Mouse (Mus musculus) adrenal gland, adult 8-10 months (tissue): Measurements from ENCODE around the gene Gtf3c1. TPM values are rescaled to one million over a fixed set of nuclear protein-coding genes. Genes with fewer than 3 reads are reported as not detected.
"Not testable (repeated sequence)": the region's sequence is repeated elsewhere in the genome, so short reads cannot be mapped to it uniquely, and the experiment has no call there.

Experiments used
- DNase-seq: peaks from one replicate; pipeline ENCODE4 v3.0.0; 2022
- total RNA-seq, 4 experiments: library from RNA; stranded (reverse); gene quantifications; 2 replicates each; pipeline ENCODE4 v1.2.4; 2022

Gtf3c1 gene
- 10 to 100 TPM; 72.8 to 86.8 (median 78.4) TPM for total RNA-seq

DNA sequence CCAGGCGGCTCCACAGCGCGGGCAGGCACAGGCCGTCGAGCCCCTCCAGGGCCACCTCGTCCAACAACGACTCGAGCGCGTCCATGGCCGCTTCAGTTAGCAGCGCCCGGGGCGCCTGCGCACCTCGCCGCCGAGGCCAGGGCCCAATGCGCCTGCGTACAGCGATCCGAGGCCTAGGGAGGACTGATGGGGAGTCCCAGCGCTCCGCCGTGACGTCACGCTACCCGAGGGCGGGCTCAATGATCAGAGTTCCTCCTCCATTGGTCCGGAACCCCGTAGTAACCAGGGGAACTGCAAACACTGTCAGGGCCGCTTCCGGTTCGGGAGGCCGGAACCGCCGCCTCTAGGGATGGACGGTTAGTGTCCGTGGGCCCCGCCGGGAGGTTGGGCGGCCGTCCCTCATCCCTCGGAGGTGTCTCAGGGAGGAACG is at the start of gene Gtf3c1, which contains the start of gene D430042O09Rik:
TSS of gene Gtf3c1 (minus strand) at position 188 of the 430 bp plus-strand sequence.
TSS of gene D430042O09Rik (plus strand) at position 296 of the 430 bp plus-strand sequence.
- DNase-seq: peak; percentile 100

DNA sequence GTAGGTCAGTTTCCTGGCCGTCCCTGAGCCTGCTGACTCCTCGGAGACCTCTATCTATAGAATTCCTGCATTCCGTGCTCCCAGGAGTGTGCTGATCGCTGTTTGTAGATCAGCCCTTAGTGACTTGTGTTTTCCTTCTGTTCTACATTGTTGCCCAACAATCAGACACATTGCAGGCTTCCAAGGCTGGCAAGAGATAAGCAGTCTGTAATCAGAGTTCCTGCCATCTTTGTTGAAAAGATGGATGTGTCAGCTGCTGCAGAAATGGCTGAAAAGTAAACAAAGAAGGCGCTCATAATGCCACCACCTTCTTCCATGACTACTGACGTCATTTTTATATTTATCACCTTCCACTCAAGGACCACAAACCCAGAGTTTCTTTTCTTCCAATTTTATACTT is 49.2 kb upstream of the Gtf3c1 start:
- no peak for DNase-seq

DNA sequence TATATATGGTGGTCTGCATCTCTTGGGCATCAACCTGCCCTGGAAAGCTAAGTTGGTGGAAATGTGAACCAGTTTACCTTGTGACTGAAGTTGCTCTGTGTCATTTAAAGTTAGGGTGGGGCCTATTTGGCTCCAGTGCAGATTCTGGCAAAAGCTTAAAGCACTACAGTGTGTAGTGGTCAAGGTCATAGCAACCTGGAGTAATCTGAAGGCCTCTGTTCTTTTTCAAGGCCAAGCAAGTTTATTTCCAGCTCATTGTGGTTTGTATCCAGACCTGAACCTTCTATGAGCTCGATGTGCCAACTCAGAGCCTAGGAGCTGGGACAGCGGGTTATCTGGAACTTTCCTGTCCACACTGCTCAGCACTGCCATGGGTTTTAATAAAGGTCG is 45.7 kb upstream of the Gtf3c1 start:
- DNase-seq: no peak

DNA sequence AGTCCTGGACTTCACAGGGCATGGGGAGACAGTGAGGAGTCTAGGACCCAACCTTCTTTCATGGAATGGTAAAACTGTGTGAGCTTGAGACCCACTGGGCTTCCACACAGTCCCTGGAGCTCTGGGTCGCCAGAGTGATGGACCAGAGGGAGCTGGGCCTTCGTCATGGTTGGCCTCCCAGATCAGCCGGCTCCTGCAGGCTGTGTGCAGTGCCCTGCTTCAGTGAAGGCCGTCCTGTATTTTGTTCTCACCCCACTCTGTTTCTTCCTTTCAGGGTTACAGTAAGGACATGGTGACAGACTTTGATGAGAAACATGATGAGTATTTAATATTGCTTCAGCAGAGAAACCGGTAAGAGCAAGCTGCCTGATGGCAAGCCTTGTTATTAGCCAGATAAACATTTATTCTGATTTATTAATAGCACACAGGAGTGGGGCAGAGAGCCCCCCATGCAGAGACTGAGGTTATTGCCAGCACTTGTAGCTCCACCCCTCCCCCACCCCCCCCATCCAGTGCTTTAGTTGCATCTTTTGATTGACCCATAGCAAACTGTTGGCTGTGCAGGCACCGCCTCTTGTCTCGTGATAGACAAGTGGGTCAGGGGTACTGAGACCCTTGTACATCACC is 45.2 kb upstream of the Gtf3c1 start:
- DNase-seq: peak; percentile 61

DNA sequence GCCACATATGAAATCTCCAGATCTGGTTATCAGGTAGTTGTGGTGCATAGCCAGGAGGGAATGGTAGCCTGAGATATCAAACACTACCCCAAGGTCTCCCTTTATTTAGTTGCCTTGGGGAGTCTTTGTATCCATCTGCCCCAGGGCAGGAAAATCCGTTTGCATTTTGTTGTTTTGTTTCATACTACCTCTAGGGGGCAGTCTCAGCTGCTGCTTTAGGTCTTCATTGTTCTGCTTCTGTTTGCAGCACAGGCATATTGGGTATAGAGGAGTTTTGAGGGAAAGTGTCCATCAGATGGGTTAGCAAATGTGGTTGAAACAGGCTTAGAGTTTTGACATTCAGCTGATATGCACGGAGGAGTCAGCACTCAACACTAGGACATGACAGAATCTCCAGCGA is 40.6 kb upstream of the Gtf3c1 start:
- DNase-seq: no peak

DNA sequence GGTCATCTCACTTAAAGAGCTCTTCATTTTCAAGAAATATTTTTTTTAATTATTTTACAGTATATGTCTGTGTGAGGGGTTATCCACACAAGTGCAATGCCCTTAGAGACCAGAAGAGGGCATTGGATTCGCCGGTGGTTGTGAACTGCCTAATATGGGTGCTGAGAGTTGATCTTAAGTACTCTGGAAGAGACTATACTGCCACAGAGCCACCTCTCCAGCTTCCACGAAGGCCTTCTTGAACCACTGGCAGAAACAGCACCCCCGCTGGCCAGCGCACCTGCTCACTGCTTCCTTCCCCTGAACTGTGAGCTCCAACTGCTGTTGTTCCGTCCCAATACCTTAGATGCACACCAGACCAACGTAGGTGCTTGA is 39.7 kb upstream of the Gtf3c1 start:
- no peak for DNase-seq

DNA sequence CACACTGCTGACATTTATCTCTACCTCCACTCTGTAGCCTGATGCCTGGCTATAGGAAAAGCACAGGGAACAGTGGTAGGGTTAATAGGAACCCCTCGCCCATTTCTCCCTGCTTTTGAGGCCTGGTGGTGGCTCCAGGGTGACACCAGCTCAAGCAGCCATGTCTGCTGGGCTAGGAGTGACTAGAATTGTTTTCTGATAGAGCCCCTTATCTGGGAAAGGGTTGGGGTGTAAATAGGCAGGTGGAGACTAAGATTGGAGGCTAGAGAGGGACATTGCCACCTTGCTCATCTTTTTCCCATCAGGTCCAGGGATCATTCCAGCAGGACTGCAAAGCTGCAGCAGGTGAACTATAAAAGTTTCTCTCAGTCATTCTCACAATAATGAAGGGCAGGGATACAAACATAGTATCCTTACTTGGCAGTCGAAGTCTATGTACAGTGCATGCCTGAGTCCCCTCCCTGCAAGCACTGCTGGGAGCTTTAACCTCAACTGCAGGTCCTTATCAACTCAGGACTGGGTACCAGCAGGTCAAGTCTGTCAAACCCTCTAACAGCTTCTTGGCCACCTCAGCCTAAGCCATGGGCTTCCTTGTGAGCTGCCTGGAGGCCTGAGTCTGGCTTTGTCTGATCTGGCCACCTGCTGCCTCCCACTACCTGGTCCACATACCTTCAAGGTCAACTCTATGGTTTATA is 39.2 kb upstream of the Gtf3c1 start:
- DNase-seq: no peak

DNA sequence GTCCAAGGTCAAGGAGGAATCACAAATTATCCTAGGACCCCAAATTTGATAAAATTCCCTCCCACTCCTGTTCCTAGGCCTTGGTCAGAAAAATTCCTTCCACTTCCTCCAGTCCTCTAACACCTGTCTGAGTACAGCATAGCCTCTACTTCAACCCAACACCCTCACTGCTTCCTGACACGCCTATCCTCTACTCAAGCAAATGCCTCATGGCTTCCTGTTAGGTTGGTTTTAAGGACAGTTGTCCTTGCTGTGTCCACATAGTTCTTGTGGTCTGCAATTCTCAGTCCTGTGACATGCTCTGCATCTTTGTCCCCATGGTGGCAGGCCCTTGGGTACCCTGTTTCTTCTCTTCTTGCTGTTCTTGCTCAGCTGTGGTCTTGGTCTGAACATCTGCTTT is 37.2 kb upstream of the Gtf3c1 start:
- DNase-seq: no peak

DNA sequence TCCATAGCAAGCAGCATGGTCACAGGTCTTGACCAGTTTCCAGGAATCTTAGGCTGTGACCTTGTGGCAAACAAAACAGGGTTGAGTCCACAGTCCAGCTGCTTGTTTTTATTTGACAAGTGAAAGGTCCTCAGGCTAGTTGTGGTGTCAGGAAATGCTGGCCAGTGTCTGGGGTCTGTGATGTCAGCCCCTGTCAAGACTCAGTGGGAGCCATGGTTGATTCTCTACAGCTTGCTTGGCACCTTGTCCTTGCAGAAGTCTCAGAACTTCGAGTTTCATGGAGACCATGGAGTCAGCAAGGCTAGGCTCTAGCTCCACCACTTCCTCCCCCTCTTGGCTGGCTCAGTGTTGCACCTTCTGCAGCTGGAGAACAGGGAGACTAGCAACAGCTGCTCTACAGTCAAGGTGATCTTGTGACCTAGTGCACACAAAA is 33.7 kb upstream of the Gtf3c1 start:
- no peak for DNase-seq

DNA sequence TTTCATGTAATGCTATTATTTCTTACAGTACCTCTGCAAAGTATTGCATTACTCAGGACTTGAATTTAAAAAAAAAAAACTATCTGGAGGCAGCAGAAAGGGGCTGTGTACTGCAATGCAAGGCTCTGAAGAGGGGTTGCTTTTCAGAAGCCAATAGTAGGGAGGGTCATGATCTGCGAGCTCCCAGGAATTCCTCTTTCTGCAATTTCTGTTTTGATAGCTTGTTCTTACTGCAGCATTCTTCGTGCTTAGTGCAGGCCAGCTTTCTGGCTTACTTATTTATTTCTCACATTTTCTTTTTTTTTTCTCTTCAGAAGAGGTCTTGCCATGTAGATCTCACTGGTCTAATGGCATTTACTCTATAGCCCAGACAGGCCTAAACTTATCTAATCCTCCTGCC is 32.9 kb upstream of the Gtf3c1 start:
- no peak for DNase-seq

DNA sequence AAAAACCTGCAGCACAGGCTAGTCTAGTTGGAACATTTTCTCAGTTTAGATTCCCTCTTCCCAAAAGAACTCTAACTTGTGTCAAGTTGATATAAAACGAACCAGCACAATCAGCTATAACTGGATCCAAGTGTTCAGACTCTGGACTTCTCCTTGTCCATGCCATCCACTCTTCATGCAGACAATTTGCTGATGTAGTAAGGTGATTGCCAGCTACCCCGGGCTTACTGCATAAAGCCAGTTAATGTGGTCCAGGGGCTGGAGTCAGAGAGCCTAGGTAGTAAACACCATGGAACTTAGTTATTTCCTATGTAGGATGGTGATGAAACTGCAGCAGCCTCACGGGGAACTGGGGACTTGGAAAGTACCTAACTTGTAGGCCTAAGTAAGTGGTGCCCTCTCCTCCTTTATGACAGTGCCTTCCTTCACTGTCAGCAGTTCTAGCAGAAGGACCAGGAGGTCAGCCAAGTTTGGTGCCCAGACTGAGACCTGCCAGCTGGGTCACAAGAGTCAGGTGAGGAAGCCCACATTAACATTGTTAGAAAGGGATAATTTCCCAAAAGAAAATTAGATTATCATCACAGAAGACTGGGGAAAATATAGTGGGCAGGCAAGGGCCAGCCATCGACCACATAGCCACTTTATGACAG is 28.9 kb upstream of the Gtf3c1 start:
- DNase-seq: no peak

DNA sequence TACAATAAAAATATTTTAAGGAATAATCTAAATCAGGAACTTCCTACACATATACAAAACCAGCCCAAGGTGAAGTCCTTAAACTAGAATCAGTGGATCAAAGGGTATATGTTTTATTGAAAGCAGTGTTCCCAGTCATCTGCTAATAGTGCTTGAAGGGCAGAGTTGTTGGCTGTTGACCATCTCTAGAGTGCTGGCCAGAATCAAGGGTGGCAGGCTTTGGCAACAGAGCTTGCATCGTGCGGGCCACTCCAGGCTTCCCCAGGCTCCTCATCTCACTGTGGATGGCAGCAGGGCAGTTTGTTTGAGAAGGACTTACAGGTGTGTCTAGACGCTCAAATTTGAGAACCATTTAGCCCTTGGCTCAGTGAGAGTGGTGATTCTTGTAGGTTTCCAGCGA is 26.2 kb upstream of the Gtf3c1 start:
- DNase-seq: no peak

DNA sequence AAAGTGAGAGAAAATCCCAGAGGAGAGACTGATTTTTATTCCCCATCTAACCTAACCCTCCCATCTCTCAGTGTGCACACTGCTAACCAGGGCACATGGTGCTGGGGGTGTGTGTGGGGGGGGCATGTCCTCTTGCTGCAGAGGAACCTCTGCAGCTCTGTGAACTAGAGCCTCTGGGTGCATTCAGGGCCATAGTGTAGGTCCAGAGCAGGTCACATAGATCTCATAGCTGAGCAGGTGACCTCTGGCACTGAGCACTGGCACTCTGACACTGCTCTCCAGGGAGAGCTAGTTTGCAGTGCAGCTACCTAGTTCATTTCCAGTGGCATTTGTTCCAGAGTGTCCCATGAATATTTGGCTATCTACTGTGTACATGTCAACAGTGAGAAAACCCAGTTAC is 24.1 kb upstream of the Gtf3c1 start:
- no peak for DNase-seq

DNA sequence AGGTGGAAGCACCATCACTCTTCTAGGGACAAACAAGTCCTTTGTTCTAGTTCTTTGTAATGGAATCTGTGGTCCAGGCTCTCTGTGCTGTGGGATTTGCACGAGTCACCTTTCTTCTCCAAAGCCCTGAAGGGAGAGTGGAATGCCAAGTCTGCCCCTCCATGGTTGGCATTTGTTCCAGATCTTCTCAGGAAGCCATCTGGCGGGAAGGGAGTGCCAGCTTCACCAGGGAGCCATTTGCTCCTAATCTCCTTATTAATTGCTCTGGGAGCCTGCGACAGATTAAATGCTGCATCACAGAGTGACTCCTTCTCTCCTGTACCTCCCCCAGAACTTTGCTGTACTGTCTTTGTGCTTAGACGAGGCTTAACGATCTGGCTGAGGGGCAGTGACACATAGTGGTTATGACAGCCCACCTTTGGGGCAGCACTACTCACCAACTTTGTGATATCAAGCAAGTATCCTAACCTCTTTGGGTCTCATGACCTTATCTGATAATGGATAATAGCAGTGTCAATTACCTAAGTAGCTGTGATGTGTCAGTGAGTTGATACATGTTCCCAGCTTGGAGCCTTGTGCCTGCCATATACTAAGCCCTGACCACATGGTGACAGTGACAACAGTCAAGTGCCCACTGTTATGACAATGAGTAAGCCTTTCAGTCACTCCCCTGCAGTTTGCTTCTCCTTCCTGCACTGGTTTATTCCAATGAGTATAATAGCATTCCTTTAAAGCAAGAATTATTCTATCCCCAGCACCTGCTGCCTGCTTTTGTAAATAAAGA is 15.8 kb upstream of the Gtf3c1 start:
- DNase-seq: no peak

DNA sequence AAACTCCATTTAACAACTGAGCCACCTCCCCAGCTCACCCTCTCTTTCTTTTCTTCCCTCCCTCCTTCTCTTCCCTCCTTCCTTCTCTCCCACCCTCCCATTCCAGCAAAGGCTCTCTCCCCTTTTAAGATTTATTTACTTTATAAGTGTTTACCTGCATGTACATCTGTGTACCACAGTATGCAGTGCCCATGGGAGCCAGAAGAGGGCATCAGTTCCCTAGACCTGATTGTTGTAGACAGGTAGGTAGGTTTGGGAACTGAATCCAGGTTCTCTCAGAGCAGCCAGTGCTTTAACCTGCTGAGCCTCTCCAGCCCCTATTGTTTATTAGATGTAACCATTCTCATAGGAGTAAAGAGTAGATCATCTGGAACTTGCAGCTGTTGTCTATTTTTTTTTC is 14.5 kb upstream of the Gtf3c1 start:
- DNase-seq: no peak

DNA sequence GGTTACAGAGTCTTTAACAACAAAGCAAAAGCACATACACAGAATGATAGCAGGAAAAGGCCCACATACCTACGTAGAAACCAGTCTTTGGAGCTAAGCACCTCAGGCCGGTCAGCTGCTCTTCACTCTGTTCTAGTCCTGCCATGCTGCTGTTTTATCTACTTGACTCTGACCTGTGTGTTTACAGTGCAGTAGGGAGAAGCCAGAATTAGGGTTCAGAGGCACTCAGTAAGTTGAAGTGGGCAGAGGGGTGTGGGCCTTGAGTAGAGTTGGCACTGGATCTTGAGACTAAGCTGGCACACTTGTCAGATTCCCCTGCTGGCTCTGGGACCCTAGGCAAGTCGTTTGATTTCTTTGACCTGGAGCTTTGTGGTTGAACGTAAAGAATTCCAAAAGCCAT is 13.5 kb upstream of the Gtf3c1 start:
- no peak for DNase-seq

DNA sequence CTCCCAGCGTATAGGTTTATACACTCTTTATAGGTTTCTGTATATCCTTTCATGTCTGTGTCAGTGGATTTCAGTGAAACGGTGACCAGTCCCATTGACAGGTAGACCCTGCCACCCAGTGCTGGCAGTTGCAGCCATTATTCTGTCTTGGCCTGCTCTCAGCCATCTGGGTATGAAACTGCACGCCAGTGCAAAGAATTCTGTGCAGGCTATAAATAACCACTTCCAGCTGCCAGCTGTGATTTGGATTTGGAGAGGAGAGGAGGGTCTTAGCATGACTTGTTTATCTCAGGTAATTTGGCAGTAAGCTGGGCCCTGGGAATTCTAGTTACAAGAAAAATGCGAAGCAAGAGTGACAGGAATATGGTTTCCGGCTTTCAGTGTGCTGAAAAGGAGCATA is 12.8 kb upstream of the Gtf3c1 start:
- no peak for DNase-seq

DNA sequence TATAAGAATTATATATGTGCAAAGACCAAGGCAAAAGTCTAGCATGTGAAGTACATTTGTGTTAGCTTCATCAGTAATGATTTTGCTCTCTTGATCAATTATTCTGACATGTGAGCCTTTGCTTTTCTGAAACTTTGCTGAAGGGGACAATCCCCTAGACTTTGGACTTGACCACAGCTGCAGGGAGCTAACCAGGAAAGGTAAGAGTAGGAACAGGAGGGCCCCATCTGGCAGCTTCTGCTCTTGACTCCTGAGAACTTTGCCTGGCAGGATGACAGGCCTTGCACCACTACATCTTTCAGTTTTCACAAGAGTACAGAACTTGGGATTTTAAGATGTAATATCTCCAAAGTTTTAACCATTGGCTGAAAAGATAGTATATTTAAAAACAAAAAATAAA is 10.0 kb upstream of the Gtf3c1 start:
- DNase-seq: no peak

DNA sequence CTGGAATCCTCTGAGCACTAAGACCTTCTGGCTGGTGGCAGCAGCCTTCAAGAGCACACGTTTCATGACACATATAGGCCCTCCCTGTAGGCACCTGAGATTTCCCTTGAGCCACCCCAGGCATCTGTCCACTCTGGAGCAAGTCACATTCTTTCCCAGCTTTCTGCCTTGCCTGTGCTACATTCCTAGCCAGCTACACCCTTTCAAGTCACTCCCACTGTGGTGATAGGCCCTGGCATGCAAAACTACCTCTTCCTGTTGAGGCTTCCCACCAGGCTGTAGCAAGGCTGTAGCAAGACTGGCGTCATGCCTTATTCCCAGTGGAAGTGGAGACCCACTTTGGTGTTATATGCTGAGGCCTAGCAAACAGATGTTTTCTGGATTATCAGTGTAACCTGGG is 9.1 kb upstream of the Gtf3c1 start:
- DNase-seq: no peak

DNA sequence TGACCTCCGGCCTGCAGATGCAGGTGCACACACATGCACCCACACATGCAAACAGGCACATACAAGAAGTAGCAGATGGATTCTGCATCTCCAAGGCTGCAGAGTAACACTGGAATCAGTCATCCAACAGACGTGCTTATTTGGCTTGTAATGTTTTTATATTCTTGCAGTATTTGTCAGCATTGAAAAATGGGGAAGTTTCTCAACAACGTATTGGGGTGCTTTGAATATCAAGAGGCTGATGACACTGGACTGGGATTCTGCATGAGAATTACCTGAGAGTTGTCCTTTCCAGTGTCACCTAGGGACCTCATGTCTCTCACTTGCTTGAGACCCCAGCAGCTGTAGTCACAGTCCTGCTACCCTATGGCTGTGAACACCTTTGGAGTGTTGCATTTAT is 7.2 kb upstream of the Gtf3c1 start:
- no peak for DNase-seq

DNA sequence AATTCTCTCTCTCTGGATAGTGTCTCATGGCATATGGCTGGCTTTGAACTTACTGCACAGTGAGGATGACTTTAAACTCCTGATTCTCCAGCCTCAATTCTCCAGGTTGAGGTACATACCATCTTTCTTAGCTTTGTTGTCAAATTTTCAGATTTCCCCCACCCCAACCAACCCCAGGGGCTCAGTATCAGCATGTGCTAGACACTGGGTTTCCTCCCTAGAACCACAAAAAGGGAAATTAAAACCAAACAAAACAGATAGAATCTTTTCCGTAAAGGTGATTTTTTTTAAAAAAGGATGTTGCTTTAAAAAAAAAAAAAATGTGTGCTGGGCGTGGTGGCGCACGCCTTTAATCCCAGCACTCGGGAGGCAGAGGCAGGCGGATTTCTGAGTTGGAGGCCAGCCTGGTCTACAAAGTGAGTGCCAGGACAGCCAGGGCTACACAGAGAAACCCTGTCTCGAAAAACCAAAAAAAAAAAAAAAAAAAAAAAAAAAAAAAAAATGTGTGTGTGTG is 6.0 kb upstream of the Gtf3c1 start:
- DNase-seq: not testable (repeated sequence)

DNA sequence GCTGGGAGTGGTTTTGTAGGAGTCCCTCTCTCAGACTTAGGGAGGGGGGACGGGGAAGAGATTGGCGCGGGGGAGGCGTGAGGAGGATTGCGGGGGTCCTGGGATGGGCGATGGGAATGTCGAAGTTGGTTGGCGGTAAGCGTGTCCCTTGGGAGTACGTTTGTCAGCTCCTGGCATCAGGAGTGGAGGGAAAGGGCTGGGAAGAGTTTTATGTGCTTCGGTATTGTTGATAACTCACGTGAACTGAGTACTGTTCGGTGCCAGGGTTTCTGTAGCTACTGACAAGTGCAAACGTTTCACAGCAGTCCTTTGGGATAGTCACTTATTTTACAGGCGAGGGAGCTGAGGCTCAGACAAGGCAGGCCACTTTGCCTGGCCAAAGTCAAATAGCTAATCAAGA is 520 bp upstream of the Gtf3c1 start:
- no peak for DNase-seq

DNA sequence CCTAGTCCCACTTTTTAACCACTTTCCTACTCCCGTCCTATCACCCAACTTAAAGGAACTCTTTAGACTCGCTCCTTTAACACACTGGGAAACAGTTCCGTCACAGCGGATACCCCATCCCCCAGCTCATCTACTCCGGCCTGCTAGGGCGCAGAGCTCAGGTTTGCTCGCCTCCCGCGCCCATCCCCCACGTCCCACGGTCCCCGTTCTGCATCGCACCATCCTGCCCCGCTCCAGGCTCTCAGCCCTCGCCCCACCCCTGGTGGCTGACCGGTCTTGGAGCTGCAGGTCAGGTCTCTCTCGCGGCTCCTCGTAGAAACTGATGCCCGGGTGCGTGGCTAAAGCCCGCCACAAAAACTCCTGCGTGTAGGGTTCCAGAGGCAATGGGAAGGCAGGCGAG is 394 bp downstream of the Gtf3c1 start:
- peak; percentile 71 for DNase-seq
